Mouse (Mus musculus) intestine, embryonic 14.5 days (tissue): Measurements from ENCODE around the gene Scel. TPM values are rescaled to one million over a fixed set of nuclear protein-coding genes. Genes with fewer than 3 reads are reported as not detected.

ENCODE experiments used
- ATAC-seq: fragments of 200-750 bp; cut with Nextera tagmentation; replicated peaks from 2 replicates; pipeline ENCODE4 v1.8.0; 2017; ENCODE audit warnings: low read depth, moderate number of reproducible peaks, moderate TSS enrichment, moderate library complexity; ENCODE audit not compliant: low FRiP score, low TSS enrichment
- DNase-seq: peaks from one replicate; pipeline ENCODE4 v3.0.0-alpha.2; 2018; ENCODE audit warnings: low spot score
- H3K27ac ChIP-seq: fragments of 300-500 bp; sonication (generic); 2 replicates; pipeline ENCODE4 v1.5.1; 2014; ENCODE audit warnings: low read depth, mild to moderate bottlenecking, control low read depth
- H3K27me3 ChIP-seq: fragments of 300-500 bp; sonication (generic); replicated peaks from 2 replicates; pipeline ENCODE4 v1.6.1; 2014; ENCODE audit warnings: low read length, control low read depth; ENCODE audit not compliant: control insufficient read depth, insufficient read depth
- H3K36me3 ChIP-seq: fragments of 300-500 bp; sonication (generic); 2 replicates; pipeline ENCODE4 v1.6.1; 2014; ENCODE audit warnings: low read length, control low read depth; ENCODE audit not compliant: control insufficient read depth, insufficient read depth
- H3K4me1 ChIP-seq: fragments of 300-500 bp; sonication (generic); replicated peaks from 2 replicates; pipeline ENCODE4 v1.6.1; 2014; ENCODE audit warnings: low read length, control low read depth, mixed read lengths; ENCODE audit not compliant: control insufficient read depth, insufficient read depth
- H3K4me2 ChIP-seq: fragments of 300-500 bp; sonication (generic); 2 replicates; pipeline ENCODE4 v1.6.1; 2014; ENCODE audit warnings: low read length
- H3K4me3 ChIP-seq: fragments of 300-500 bp; sonication (generic); 2 replicates; pipeline ENCODE4 v1.5.1; 2014; ENCODE audit warnings: low read depth, low read length, control low read depth, mixed read lengths
- H3K9ac ChIP-seq: fragments of 300-500 bp; sonication (generic); 2 replicates; pipeline ENCODE4 v1.6.1; 2014; ENCODE audit warnings: mild to moderate bottlenecking, low read length
- H3K9me3 ChIP-seq: fragments of 300-500 bp; sonication (generic); 2 replicates; pipeline ENCODE4 v1.6.1; 2016; ENCODE audit warnings: low read length, control low read depth; ENCODE audit not compliant: control insufficient read depth
- WGBS: fragments of 180-500 bp; shearing (Covaris S2); extraction: QIAGEN DNeasy Blood & Tissue Kit; methylation state at CpG from one replicate; pipeline ENCODE4 v1.1.7; 2014; 5-methylcytosine and 5-hydroxymethylcytosine counted together
- polyA plus RNA-seq: library from polyadenylated mRNA; unstranded; fragments of >200 nt; fragmentation: Nextera tagmentation; extraction: Ambion mirVana; gene quantifications from 2 replicates; pipeline ENCODE4 v1.2.1, GENCODE M21; 2014

The Scel gene
- polyA plus RNA-seq, 1 experiment from 2014 or later = 0.84 TPM

GRCm38 (mm10) chr14:103546246-103546645, 33.1 kb downstream of the Scel start:
- H3K4me1 ChIP-seq = peaks cover 7% of the 10 kb centered on the region; the same call in 1 of the 2 replicates
- ATAC-seq = no peak
- H3K27ac ChIP-seq = no peak overlapping the region
- WGBS = 88% methylated on average over 12 of the region's 12 CpGs
- H3K36me3 ChIP-seq = no peaks in the 10 kb centered on the region
- H3K9me3 ChIP-seq = no peaks in the 10 kb centered on the region
- no peak overlapping the region for H3K4me2 ChIP-seq
- no peak overlapping the region for H3K9ac ChIP-seq
- no peak for DNase-seq
- no peak overlapping the region for H3K4me3 ChIP-seq
- H3K27me3 ChIP-seq = no peaks in the 10 kb centered on the region

- no peaks in the 10 kb centered on the region for H3K27me3 ChIP-seq
- no peak overlapping the region for H3K4me3 ChIP-seq
- H3K9me3 ChIP-seq = no peaks in the 10 kb centered on the region
- no peak for ATAC-seq
- no peak overlapping the region for H3K4me2 ChIP-seq
- H3K9ac ChIP-seq = no peak overlapping the region
- H3K27ac ChIP-seq = no peak overlapping the region
- no peaks in the 10 kb centered on the region for H3K36me3 ChIP-seq
- no peak for DNase-seq
- peaks cover 7% of the 10 kb centered on the region; the same call in 1 of the 2 replicates for H3K4me1 ChIP-seq
- WGBS = 81% methylated on average over 6 of the region's 6 CpGs
These were observed 35.1 kb downstream of the Scel start for GRCm38 (mm10) chr14:103548220-103548619.

GRCm38 (mm10) chr14:103550480-103550879, 37.3 kb downstream of the Scel start:
- Histone ChIP-seq H3K36me3 (no peaks in the 10 kb centered on the region), H3K9ac (no peak overlapping the region), H3K9me3 (no peaks in the 10 kb centered on the region), H3K4me1 (peaks cover 4% of the 10 kb centered on the region; the same call in 1 of the 2 replicates), H3K27ac (no peak overlapping the region), H3K4me2 (no peak overlapping the region), H3K4me3 (no peak overlapping the region), H3K27me3 (no peaks in the 10 kb centered on the region)
- DNase-seq (peak; percentile 94), ATAC-seq (peak; percentile 76)
- 23% methylated on average over 8 of the region's 8 CpGs for WGBS

- no peak for ATAC-seq
- whole genome bisulfite sequencing = 77% methylated on average over 10 of the region's 10 CpGs
- 0 out of 2 replicates have a peak, but pooled peaks cover under 1% of the 10 kb centered on the region for H3K4me1 ChIP-seq
These were observed 37.8 kb downstream of the Scel start for GRCm38 (mm10) chr14:103550921-103551320.

GRCm38 (mm10) chr14:103551921-103552320, 38.8 kb downstream of the Scel start:
- ATAC-seq (no peak), DNase-seq (no peak)
- H3K9me3 ChIP-seq = no peaks in the 10 kb centered on the region
- H3K4me3 ChIP-seq = no peak overlapping the region
- H3K9ac ChIP-seq = no peak overlapping the region
- H3K4me1 ChIP-seq = no peaks in the 10 kb centered on the region
- no peaks in the 10 kb centered on the region for H3K27me3 ChIP-seq
- no peaks in the 10 kb centered on the region for H3K36me3 ChIP-seq
- H3K4me2 ChIP-seq = no peak overlapping the region
- WGBS = 81% methylated on average over 4 of the region's 4 CpGs
- H3K27ac ChIP-seq = no peak overlapping the region

More at GRCm38 (mm10) chr14:103550921-103551320, 37.8 kb downstream of the Scel start:
- DNase-seq = no peak
- no peak overlapping the region for H3K9ac ChIP-seq
- no peak overlapping the region for H3K4me3 ChIP-seq
- no peak overlapping the region for H3K4me2 ChIP-seq
- H3K9me3 ChIP-seq = no peaks in the 10 kb centered on the region
- no peaks in the 10 kb centered on the region for H3K36me3 ChIP-seq
- no peaks in the 10 kb centered on the region for H3K27me3 ChIP-seq
- no peak overlapping the region for H3K27ac ChIP-seq

GRCm38 (mm10) chr14:103552379-103552778, 39.2 kb downstream of the Scel start:
- no peaks in the 10 kb centered on the region for H3K36me3 ChIP-seq
- no peaks in the 10 kb centered on the region for H3K9me3 ChIP-seq
- no peak overlapping the region for H3K9ac ChIP-seq
- 76% methylated on average over 4 of the region's 4 CpGs for WGBS
- no peak overlapping the region for H3K4me2 ChIP-seq
- no peak overlapping the region for H3K4me3 ChIP-seq
- ATAC-seq = no peak
- no peaks in the 10 kb centered on the region for H3K27me3 ChIP-seq
- H3K4me1 ChIP-seq = no peaks in the 10 kb centered on the region
- no peak overlapping the region for H3K27ac ChIP-seq
- DNase-seq = no peak

GRCm38 (mm10) chr14:103556609-103557008, 43.5 kb downstream of the Scel start:
- Histone ChIP-seq H3K36me3 (no peaks in the 10 kb centered on the region), H3K4me3 (no peak overlapping the region), H3K4me2 (no peak overlapping the region), H3K27me3 (no peaks in the 10 kb centered on the region), H3K27ac (no peak overlapping the region), H3K9me3 (no peaks in the 10 kb centered on the region), H3K4me1 (no peaks in the 10 kb centered on the region), H3K9ac (no peak overlapping the region)
- DNase-seq (no peak), ATAC-seq (no peak)
- 55% methylated on average over 5 of the region's 5 CpGs for WGBS

GRCm38 (mm10) chr14:103561383-103562096, 48.4 kb downstream of the Scel start:
- Histone ChIP-seq H3K4me2 (no peak overlapping the region), H3K4me3 (no peak overlapping the region), H3K4me1 (no peaks in the 10 kb centered on the region), H3K9me3 (no peaks in the 10 kb centered on the region), H3K27ac (no peak overlapping the region), H3K36me3 (no peaks in the 10 kb centered on the region), H3K9ac (no peak overlapping the region), H3K27me3 (no peaks in the 10 kb centered on the region)
- WGBS = 80% methylated on average over 8 of the region's 8 CpGs
- ATAC-seq (no peak), DNase-seq (no peak)

- DNase-seq = no peak
- no peaks in the 10 kb centered on the region for H3K36me3 ChIP-seq
- 40% methylated on average over 1 of the region's 1 CpGs for WGBS
- H3K9me3 ChIP-seq = no peaks in the 10 kb centered on the region
- H3K9ac ChIP-seq = no peak overlapping the region
- no peaks in the 10 kb centered on the region for H3K27me3 ChIP-seq
- no peak overlapping the region for H3K4me2 ChIP-seq
- no peak overlapping the region for H3K27ac ChIP-seq
- no peak overlapping the region for H3K4me3 ChIP-seq
- no peak for ATAC-seq
- no peaks in the 10 kb centered on the region for H3K4me1 ChIP-seq
These were observed 54.8 kb downstream of the Scel start for GRCm38 (mm10) chr14:103567957-103568356.
